Mouse (Mus musculus): Measurements from ENCODE around the gene Rbfox1.

Gene Rbfox1

GRCm38 (mm10) chr16:6212916-6213315 is 327.8 kb downstream of the Rbfox1 start:
- no peak for DNase-seq (ENCODE audit: low spot score)

GRCm38 (mm10) chr16:6227449-6227848 is 342.3 kb downstream of the Rbfox1 start:
- DNase-seq (ENCODE audit: low spot score): no peak

GRCm38 (mm10) chr16:6232966-6233365 is 347.8 kb downstream of the Rbfox1 start:
- no peak for DNase-seq (ENCODE audit: low spot score)

- DNase-seq (ENCODE audit: low spot score): no peak
Observed at GRCm38 (mm10) chr16:6241393-6241792, 356.2 kb downstream of the Rbfox1 start.

GRCm38 (mm10) chr16:6242468-6242867 is 357.3 kb downstream of the Rbfox1 start:
- no peak for DNase-seq (ENCODE audit: low spot score)

GRCm38 (mm10) chr16:6247569-6247968 is 362.4 kb downstream of the Rbfox1 start:
- DNase-seq (ENCODE audit: low spot score): no peak

- DNase-seq (ENCODE audit: low spot score): no peak
Observed at GRCm38 (mm10) chr16:6264557-6264956, 379.4 kb downstream of the Rbfox1 start.

GRCm38 (mm10) chr16:6265610-6266009 is 380.5 kb downstream of the Rbfox1 start:
- no peak for DNase-seq (ENCODE audit: low spot score)

GRCm38 (mm10) chr16:6271596-6272370 is 386.6 kb downstream of the Rbfox1 start:
- DNase-seq (ENCODE audit: low spot score): no peak

- no peak for DNase-seq (ENCODE audit: low spot score)
Observed at GRCm38 (mm10) chr16:6283496-6283895, 398.3 kb downstream of the Rbfox1 start.

- DNase-seq (ENCODE audit: low spot score): no peak
Observed at GRCm38 (mm10) chr16:6284317-6284716, 399.2 kb downstream of the Rbfox1 start.

GRCm38 (mm10) chr16:6287699-6288098 is 402.5 kb downstream of the Rbfox1 start:
- DNase-seq (ENCODE audit: low spot score): no peak

GRCm38 (mm10) chr16:6300112-6300511 is 415.0 kb downstream of the Rbfox1 start:
- DNase-seq (ENCODE audit: low spot score): no peak

GRCm38 (mm10) chr16:6303082-6303481 is 417.9 kb downstream of the Rbfox1 start:
- no peak for DNase-seq (ENCODE audit: low spot score)

- no peak for DNase-seq (ENCODE audit: low spot score)
Observed at GRCm38 (mm10) chr16:6309940-6310339, 424.8 kb downstream of the Rbfox1 start.

- no peak for DNase-seq (ENCODE audit: low spot score)
Observed at GRCm38 (mm10) chr16:6310744-6311678, 425.9 kb downstream of the Rbfox1 start.

- no peak for DNase-seq (ENCODE audit: low spot score)
Observed at GRCm38 (mm10) chr16:6313689-6314088, 428.5 kb downstream of the Rbfox1 start.

GRCm38 (mm10) chr16:6324832-6325231 is 439.7 kb downstream of the Rbfox1 start:
- no peak for DNase-seq (ENCODE audit: low spot score)

- DNase-seq (ENCODE audit: low spot score): no peak
Observed at GRCm38 (mm10) chr16:6331400-6331939, 446.3 kb downstream of the Rbfox1 start.

GRCm38 (mm10) chr16:6333273-6333672 is 448.1 kb downstream of the Rbfox1 start:
- no peak for DNase-seq (ENCODE audit: low spot score)

- no peak for DNase-seq (ENCODE audit: low spot score)
Observed at GRCm38 (mm10) chr16:6348103-6348502, 462.9 kb downstream of the Rbfox1 start.

GRCm38 (mm10) chr16:6348581-6349241 is 463.6 kb downstream of the Rbfox1 start:
- no peak for DNase-seq (ENCODE audit: low spot score)

All from urinary bladder, postnatal 25 days (tissue).